Mouse (Mus musculus) olfactory bulb, adult 2 months (tissue): ENCODE results near the gene Trak1.

Source experiments
- CTCF ChIP-seq: fragments of 200-500 bp; IDR thresholded peaks from 2 replicates; pipeline ENCODE4 v1.5.1; 2012; ENCODE audit warnings: low read depth, mild to moderate bottlenecking, low read length, moderate library complexity; ENCODE audit not compliant: insufficient read depth
- POLR2A ChIP-seq: fragments of 200-500 bp; IDR thresholded peaks from 2 replicates; pipeline ENCODE4 v1.6.1; 2012; ENCODE audit warnings: mild to moderate bottlenecking, low read depth, low read length, moderate library complexity; ENCODE audit not compliant: insufficient read depth

DNA sequence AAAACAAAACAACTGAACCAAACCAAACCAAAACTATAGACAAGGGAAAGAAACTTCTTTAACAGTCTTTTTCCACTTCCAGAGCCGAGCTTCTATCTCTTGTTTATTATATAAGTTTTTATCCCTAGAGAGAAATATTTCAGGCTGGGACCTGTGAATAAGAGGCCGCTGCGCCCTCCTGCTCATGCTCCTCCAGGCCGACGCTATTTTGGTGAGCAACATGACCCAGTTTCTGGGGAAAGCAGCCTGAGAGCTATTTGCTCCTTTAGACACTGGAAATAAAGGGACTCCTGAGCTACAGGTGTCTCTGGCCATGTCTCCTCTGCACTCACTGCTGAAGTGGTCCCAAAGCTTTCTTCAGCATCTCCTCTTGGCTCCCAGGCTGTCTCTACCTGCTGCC is 222.7 kb downstream of the Trak1 start:
- TF ChIP-seq CTCF (no peak), POLR2A (no peak)
